Mouse (Mus musculus): ENCODE measurements around the gene Crot.

DNA sequence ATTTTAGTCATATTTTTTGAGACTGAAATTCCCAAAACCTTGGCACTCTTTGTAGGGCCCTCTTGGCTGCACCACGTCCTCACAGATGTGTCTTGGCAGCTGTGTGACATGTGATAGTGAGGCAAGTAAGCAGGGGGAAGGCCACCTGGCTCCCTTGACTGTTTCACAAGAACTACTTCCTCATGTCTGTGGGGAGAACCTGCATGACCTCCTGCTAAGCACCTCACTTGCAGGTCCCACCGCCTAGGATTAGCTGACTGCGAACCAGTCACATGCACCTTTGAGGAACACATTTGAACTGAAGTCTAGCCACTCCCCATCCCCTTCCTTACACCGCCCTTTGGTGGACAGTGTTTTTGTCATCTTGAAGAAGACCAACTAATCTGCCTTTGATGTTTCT lies 40.2 kb upstream of the Crot start:
- TF ChIP-seq CTCF (IDR thresholded peaks at IDR 0.05; ENCODE audit: low read depth) (no peak), EP300 (IDR thresholded peaks at IDR 0.05; ENCODE audit: low read depth) (no peak)
